ENCODE assay signal across 18 mouse cellular contexts in genomic region chr1:136614748-136615440, GRCm38 (mm10). TPM values are rescaled to one million over a fixed set of nuclear protein-coding genes. Genes with fewer than 3 reads are reported as not detected.
DNase-seq lines count a peak whose midpoint lies in the region; ATAC-seq and TF ChIP-seq lines count a peak whose summit lies in the region.
"Had no signal": no experiment of that assay in that cellular context is flagged by ENCODE, and none has a peak within 500 bp of the region (broad histone marks: within the 10 kb centered on the region; RNA-seq: fewer than 3 reads in every experiment).

No protein-coding gene starts in this region.

- no peak overlapping the region for H3K9ac ChIP-seq in lung, embryonic 16.5 days (ENCODE audit: low read length)
- no peak overlapping the region for H3K9ac ChIP-seq in liver, embryonic 11.5 days (ENCODE audit: low read depth, low read length)
- H3K9ac ChIP-seq in liver, embryonic 14.5 days (replicated peaks), result no peak overlapping the region
- H3K9ac ChIP-seq in kidney, embryonic 14.5 days (ENCODE audit: low read depth, low read length), result no peak overlapping the region
- H3K9ac ChIP-seq: embryonic facial prominence, embryonic 15.5 days; forebrain, embryonic 15.5 days; heart, embryonic 12.5 days had no signal

- peak; percentile 64; the same call in 1 of the 2 replicates for ATAC-seq in lung, embryonic 16.5 days (ENCODE audit: low read depth)
- ATAC-seq in liver, embryonic 11.5 days (replicated peaks; ENCODE audit: low FRiP score), result peak; percentile 41
- ATAC-seq in liver, embryonic 14.5 days (ENCODE audit: insufficient read depth), result peak; percentile 55
- no peak for ATAC-seq in kidney, embryonic 14.5 days (ENCODE audit: low FRiP score, low TSS enrichment)
- ATAC-seq: forebrain, embryonic 15.5 days had no signal

- no peaks in the 10 kb centered on the region for H3K36me3 ChIP-seq in lung, embryonic 16.5 days (ENCODE audit: control insufficient read depth, insufficient read depth, low read length)
- no peaks in the 10 kb centered on the region for H3K36me3 ChIP-seq in liver, embryonic 11.5 days (ENCODE audit: control insufficient read depth, insufficient read depth, low read length)
- no peaks in the 10 kb centered on the region for H3K36me3 ChIP-seq in liver, embryonic 14.5 days (replicated peaks; ENCODE audit: control insufficient read depth, insufficient read depth, low read depth)
- no peaks in the 10 kb centered on the region for H3K36me3 ChIP-seq in kidney, embryonic 14.5 days (ENCODE audit: control insufficient read depth, insufficient read depth, low read length)
- H3K36me3 ChIP-seq: embryonic facial prominence, embryonic 15.5 days; forebrain, embryonic 15.5 days; heart, embryonic 12.5 days had no signal

- H3K27me3 ChIP-seq in lung, embryonic 16.5 days (ENCODE audit: control insufficient read depth, insufficient read depth, low read depth, low read length), result no peaks in the 10 kb centered on the region
- no peaks in the 10 kb centered on the region for H3K27me3 ChIP-seq in liver, embryonic 11.5 days (replicated peaks; ENCODE audit: control insufficient read depth, insufficient read depth, low read length)
- H3K27me3 ChIP-seq in liver, embryonic 14.5 days (ENCODE audit: control insufficient read depth, insufficient read depth, low read length), result no peaks in the 10 kb centered on the region
- H3K27me3 ChIP-seq in kidney, embryonic 14.5 days (ENCODE audit: control insufficient read depth, insufficient read depth, low read length), result no peaks in the 10 kb centered on the region
- H3K27me3 ChIP-seq: embryonic facial prominence, embryonic 15.5 days; forebrain, embryonic 15.5 days; heart, embryonic 12.5 days had no signal

- WGBS in lung, embryonic 16.5 days, result 55% methylated on average over 11 of the region's 11 CpGs
- 74% methylated on average over 11 of the region's 11 CpGs for WGBS in lung, adult 2 months
- 67% methylated on average over 11 of the region's 11 CpGs for WGBS in liver, embryonic 11.5 days
- WGBS in liver, embryonic 14.5 days (ENCODE audit: insufficient replicate concordance), result 55% methylated on average over 11 of the region's 11 CpGs
- 94% methylated on average over 11 of the region's 11 CpGs for WGBS in olfactory bulb, adult 2 months
- 82% methylated on average over 11 of the region's 11 CpGs for WGBS in kidney, embryonic 14.5 days

- no peak overlapping the region for H3K4me3 ChIP-seq in lung, embryonic 16.5 days (ENCODE audit: low read length)
- no peak overlapping the region for H3K4me3 ChIP-seq in lung, adult 2 months (replicated peaks; ENCODE audit: extremely low read depth, low read depth, low read length)
- H3K4me3 ChIP-seq in liver, embryonic 11.5 days (ENCODE audit: low read depth, low read length), result no peak overlapping the region
- no peak overlapping the region for H3K4me3 ChIP-seq in liver, embryonic 14.5 days (ENCODE audit: insufficient read depth in 1 of 2, low read depth in 2 of 2, low read length in 2 of 2)
- H3K4me3 ChIP-seq in olfactory bulb, adult 2 months (ENCODE audit: insufficient read depth, low read depth, low read length), result no peak overlapping the region
- no peak overlapping the region for H3K4me3 ChIP-seq in kidney, embryonic 14.5 days (ENCODE audit: low read length)
- H3K4me3 ChIP-seq: embryonic facial prominence, embryonic 15.5 days; forebrain, embryonic 15.5 days; heart, adult 2 months; heart, embryonic 12.5 days had no signal

- TF ChIP-seq CTCF in lung, adult 2 months (IDR thresholded peaks at IDR 0.05; ENCODE audit: insufficient read depth, low read length), result no peak
- no peak for TF ChIP-seq CTCF in liver, embryonic 14.5 days (IDR thresholded peaks at IDR 0.05; ENCODE audit: low read depth)
- TF ChIP-seq CTCF in olfactory bulb, adult 2 months (IDR thresholded peaks at IDR 0.05; ENCODE audit: insufficient read depth, low read depth, low read length), result no peak

- H3K27ac ChIP-seq in lung, embryonic 16.5 days (ENCODE audit: low read length), result no peak overlapping the region
- peak overlapping the region; percentile 38; the same call in 1 of the 2 replicates for H3K27ac ChIP-seq in liver, embryonic 11.5 days (ENCODE audit: low read depth, low read length)
- H3K27ac ChIP-seq in liver, embryonic 14.5 days, result no peak overlapping the region
- peak overlapping the region; percentile 94 for H3K27ac ChIP-seq in olfactory bulb, adult 2 months (ENCODE audit: insufficient read depth, low read depth, low read length)
- H3K27ac ChIP-seq in kidney, embryonic 14.5 days (ENCODE audit: low read depth, low read length), result no peak overlapping the region
- H3K27ac ChIP-seq: embryonic facial prominence, embryonic 15.5 days; forebrain, embryonic 15.5 days; heart, adult 2 months had no signal

- H3K4me2 ChIP-seq in lung, embryonic 16.5 days (ENCODE audit: low read depth, low read length), result no peak overlapping the region
- no peak overlapping the region for H3K4me2 ChIP-seq in liver, embryonic 11.5 days
- no peak overlapping the region for H3K4me2 ChIP-seq in liver, embryonic 14.5 days (ENCODE audit: low read depth)
- no peak overlapping the region for H3K4me2 ChIP-seq in kidney, embryonic 14.5 days (replicated peaks; ENCODE audit: low read depth, low read length)
- H3K4me2 ChIP-seq: embryonic facial prominence, embryonic 15.5 days; forebrain, embryonic 15.5 days; heart, embryonic 12.5 days had no signal

- no peaks in the 10 kb centered on the region; the same call in 1 of the 2 replicates for H3K4me1 ChIP-seq in lung, embryonic 16.5 days (replicated peaks; ENCODE audit: control insufficient read depth, insufficient read depth, low read length)
- H3K4me1 ChIP-seq in lung, adult 2 months (ENCODE audit: control insufficient read depth, insufficient read depth, low read length), result no peaks in the 10 kb centered on the region; the same call in 1 of the 2 replicates
- H3K4me1 ChIP-seq in liver, embryonic 11.5 days (replicated peaks; ENCODE audit: control insufficient read depth, insufficient read depth, low read length), result peaks cover 8% of the 10 kb centered on the region
- H3K4me1 ChIP-seq in liver, embryonic 14.5 days (replicated peaks; ENCODE audit: control insufficient read depth in 2 of 2, insufficient read depth in 2 of 2, low read length in 1 of 2), result peaks cover 0 to 12% of the 10 kb centered on the region in 2 experiments; a peak in 2 of 4 replicates
- H3K4me1 ChIP-seq in olfactory bulb, adult 2 months (ENCODE audit: control insufficient read depth, insufficient read depth, low read length), result peaks cover 12% of the 10 kb centered on the region
- H3K4me1 ChIP-seq in kidney, embryonic 14.5 days (ENCODE audit: control insufficient read depth, insufficient read depth, low read length), result no peaks in the 10 kb centered on the region
- H3K4me1 ChIP-seq: embryonic facial prominence, embryonic 15.5 days; forebrain, embryonic 15.5 days had no signal

- DNase-seq in lung, adult 2 months, result no peak
- DNase-seq in liver, embryonic 11.5 days (ENCODE audit: low spot score), result no peak
- peak in 1 of 3 experiments; percentile 34 for DNase-seq in liver, embryonic 14.5 days (ENCODE audit: low read depth in 3 of 3, low spot score in 3 of 3)
- no peak for DNase-seq in retina, embryonic 14.5 days (ENCODE audit: low spot score)
- no peak for DNase-seq in ovary, adult 18-20 months (ENCODE audit: low spot score)
- DNase-seq: adrenal gland, adult 2 months; adrenal gland, postnatal 25 days; cerebellum, adult 2 months; cerebellum, postnatal 14 days; embryo, embryonic 11 days; gastrocnemius, postnatal 10 days; heart, adult 2 months had no signal

- TF ChIP-seq EP300 in liver, embryonic 14.5 days (IDR thresholded peaks at IDR 0.05; ENCODE audit: low read depth), result no peak

- no peak for TF ChIP-seq POLR2A in lung, adult 2 months (IDR thresholded peaks at IDR 0.05; ENCODE audit: borderline replicate concordance, extremely low read depth, low read depth, low read length)
- TF ChIP-seq POLR2A in olfactory bulb, adult 2 months (IDR thresholded peaks at IDR 0.05; ENCODE audit: insufficient read depth, low read depth, low read length), result no peak

- no peaks in the 10 kb centered on the region for H3K9me3 ChIP-seq in lung, embryonic 16.5 days (ENCODE audit: control insufficient read depth, low read length)
- H3K9me3 ChIP-seq in liver, embryonic 11.5 days (ENCODE audit: control insufficient read depth, low read length), result no peaks in the 10 kb centered on the region
- H3K9me3 ChIP-seq in liver, embryonic 14.5 days (ENCODE audit: control insufficient read depth, low read length), result no peaks in the 10 kb centered on the region
- H3K9me3 ChIP-seq in kidney, embryonic 14.5 days (ENCODE audit: control insufficient read depth, low read length), result no peaks in the 10 kb centered on the region
- H3K9me3 ChIP-seq: embryonic facial prominence, embryonic 15.5 days; forebrain, embryonic 15.5 days; heart, embryonic 12.5 days had no signal

RNA-seq across cellular contexts. Expression of gene Zfp281, which starts 9.8 kb away (rescaled TPM):
- 19.1 and 22.1 TPM in 2 replicates for polyA plus RNA-seq in lung, embryonic 16.5 days (2015; fragmentation: Nextera tagmentation; extraction: Ambion mirVana)
- 3.6 and 4.6 TPM in 2 replicates for polyA plus RNA-seq in lung, adult 2 months (2012; rRNA removed)
- 19.3 and 21.3 TPM in 2 replicates for polyA plus RNA-seq in liver, embryonic 11.5 days (2014; fragmentation: Nextera tagmentation; extraction: Ambion mirVana)
- polyA plus RNA-seq in liver, embryonic 14.5 days (2012; rRNA removed), result 2.3 and 2.9 TPM in 2 replicates
- polyA plus RNA-seq in liver, embryonic 14.5 days (2014; fragmentation: Nextera tagmentation; extraction: Ambion mirVana), result 6.7 and 7.1 TPM in 2 replicates
- 92.8 TPM in 1 of 2 replicates, not detected in the other for polyA plus RNA-seq in olfactory bulb, adult 2 months (2012; ENCODE audit: insufficient read depth, insufficient read length, low replicate concordance, missing spikeins)
- 20.0 and 26.1 TPM in 2 replicates for polyA plus RNA-seq in kidney, embryonic 14.5 days (2014; fragmentation: Nextera tagmentation; extraction: Ambion mirVana)

Comparison
In these comparisons a context has a peak if more than half of its experiments do, and no peak if none do; other contexts are left out.
1. H3K27ac ChIP-seq: peak in liver, embryonic 11.5 days (single experiment) and olfactory bulb, adult 2 months (single experiment); none in lung, embryonic 16.5 days (single experiment), liver, embryonic 14.5 days (single experiment) and kidney, embryonic 14.5 days (single experiment).